Mouse (Mus musculus) small intestine, adult 10 weeks (tissue): ENCODE measurements around the gene Prss36. TPM values are rescaled to one million over a fixed set of nuclear protein-coding genes. Genes with fewer than 3 reads are reported as not detected.

Source experiments
- polyA plus RNA-seq: library from polyadenylated mRNA; stranded (reverse); fragments of 350-450 nt; fragmentation: Illumina TruSeq; extraction: RNeasy Lipid Tissue Mini Kit (QIAGEN cat#74804); gene quantifications from one replicate; pipeline ENCODE4 v1.2.3, GENCODE M21; 2014; ENCODE audit warnings: low replicate concordance

Gene Prss36
- not detected for polyA plus RNA-seq

GRCm38 (mm10) chr7:127946470-127947023, at the start of gene Prss36:
Gene Prss36, minus strand, starts transcription at chr7:127946725.

GRCm38 (mm10) chr7:127993341-127993977, 46.9 kb upstream of the Prss36 start, which contains the start of gene Pycard:
Gene Pycard, minus strand, starts transcription at chr7:127993867.

GRCm38 (mm10) chr7:127967004-127967921, 20.7 kb upstream of the Prss36 start, which contains the start of gene Fus:
Gene Fus, plus strand, starts transcription at chr7:127967457.

GRCm38 (mm10) chr7:127929923-127930322, 16.6 kb downstream of the Prss36 start, which contains the start of gene Prss8:
Gene Prss8, minus strand, starts transcription at chr7:127930104.

GRCm38 (mm10) chr7:127912190-127912871, 34.2 kb downstream of the Prss36 start, which contains the start of gene Kat8:
Gene Kat8, plus strand, starts transcription at chr7:127912516.

GRCm38 (mm10) chr7:127903971-127904796, 42.3 kb downstream of the Prss36 start, which contains the start of gene Bckdk:
Gene Bckdk, plus strand, starts transcription at chr7:127904082.

GRCm38 (mm10) chr7:127895442-127895841, 51.1 kb downstream of the Prss36 start, which contains the start of the genes Gm21974 and Vkorc1:
Gene Gm21974, minus strand, starts transcription at chr7:127895454.
Gene Vkorc1, minus strand, starts transcription at chr7:127895617.

GRCm38 (mm10) chr7:127890798-127891197, 55.7 kb downstream of the Prss36 start, which contains the start of gene Prss53:
Gene Prss53, minus strand, starts transcription at chr7:127890970.

Other genes with a start within 250 kb of the Prss36 start
- 1.2 TPM for gene Bcl7c, start 237.8 kb downstream of the Prss36 start, polyA plus RNA-seq
- gene Ctf1, start 234.0 kb downstream of the Prss36 start, polyA plus RNA-seq, result 0.74 TPM
- gene Ctf2, start 214.6 kb downstream of the Prss36 start, polyA plus RNA-seq, result not detected
- 0.11 TPM for gene Fbxl19, start 202.2 kb downstream of the Prss36 start, polyA plus RNA-seq
- gene Orai3, start 176.9 kb downstream of the Prss36 start, polyA plus RNA-seq, result 0.63 TPM
- 3.5 TPM for gene Setd1a, start 170.1 kb downstream of the Prss36 start, polyA plus RNA-seq
- gene Gm49388, start 161.1 kb downstream of the Prss36 start, polyA plus RNA-seq, result not detected
- 14.6 TPM for gene Hsd3b7, start 146.1 kb downstream of the Prss36 start, polyA plus RNA-seq
- 11.9 TPM for gene Stx4a, start 122.4 kb downstream of the Prss36 start, polyA plus RNA-seq
- gene Stx1b, start 122.2 kb downstream of the Prss36 start, polyA plus RNA-seq, result 0.30 TPM
- gene Zfp646, start 70.5 kb downstream of the Prss36 start, polyA plus RNA-seq, result 4.9 TPM
- gene Zfp668, start 69.9 kb downstream of the Prss36 start, polyA plus RNA-seq, result 0.52 TPM
- not detected for gene Prss53, start 55.8 kb downstream of the Prss36 start, polyA plus RNA-seq
- gene Gm21974, start 51.3 kb downstream of the Prss36 start, polyA plus RNA-seq, result not detected
- gene Vkorc1, start 51.1 kb downstream of the Prss36 start, polyA plus RNA-seq, result 24.9 TPM
- 1.1 TPM for gene Bckdk, start 42.6 kb downstream of the Prss36 start, polyA plus RNA-seq
- gene Kat8, start 34.2 kb downstream of the Prss36 start, polyA plus RNA-seq, result 5.7 TPM
- gene Prss8, start 16.6 kb downstream of the Prss36 start, polyA plus RNA-seq, result 0.26 TPM
- 567 TPM for gene Fus, start 20.7 kb upstream of the Prss36 start, polyA plus RNA-seq
- 89.0 TPM for gene Pycard, start 47.1 kb upstream of the Prss36 start, polyA plus RNA-seq
- not detected for gene Trim72, start 57.2 kb upstream of the Prss36 start, polyA plus RNA-seq
- gene Itgam, start 115.9 kb upstream of the Prss36 start, polyA plus RNA-seq, result 7.9 TPM
- not detected for gene Gm49368, start 116.0 kb upstream of the Prss36 start, polyA plus RNA-seq
- 9.9 TPM for gene Itgax, start 182.8 kb upstream of the Prss36 start, polyA plus RNA-seq
- 0.56 TPM for gene Itgad, start 207.7 kb upstream of the Prss36 start, polyA plus RNA-seq